Mouse (Mus musculus): ENCODE measurements at regions not wholly inside any gene's neighbourhood (a gene's known extent, or its start where the extent isn't known, plus 50 kb on each side); places are given as distances from the start of the nearest gene placed in this dataset.

DNA sequence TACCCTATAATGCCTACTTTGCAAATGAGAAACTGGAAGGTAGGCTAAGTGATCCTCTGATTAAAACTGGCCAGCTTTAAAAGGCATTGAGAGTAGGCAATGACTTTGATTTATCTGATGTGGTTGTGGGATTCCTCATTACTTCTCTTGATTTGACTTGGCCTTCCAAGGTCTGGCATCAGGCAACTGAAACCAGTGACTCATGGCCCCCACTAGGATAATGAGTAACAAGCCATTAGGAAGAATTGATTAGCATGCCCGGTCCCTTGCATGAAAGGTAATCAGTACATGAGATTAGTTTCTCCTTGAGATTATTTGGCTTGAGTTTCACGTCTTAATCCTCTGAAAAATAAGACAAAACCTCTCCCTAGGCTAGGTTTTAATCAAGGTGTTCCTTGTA is 56.8 kb upstream of the Magi1 start:
- TF ChIP-seq CTCF (IDR thresholded peaks at IDR 0.05; ENCODE audit: insufficient read depth, low read depth, low read length) (no peak), POLR2A (IDR thresholded peaks at IDR 0.05; ENCODE audit: insufficient read depth, low read depth, low read length) (no peak)

Data from olfactory bulb, adult 2 months (tissue).